Mouse (Mus musculus) embryo, embryonic 10 days (tissue): Measurements from ENCODE around the gene Gdpd3.
A peak's percentile ranks its signal among the peaks of the same experiment; 100 is the strongest.
"Not testable (repeated sequence)": the region's sequence is repeated elsewhere in the genome, so short reads cannot be mapped to it uniquely, and the experiment has no call there.

Experiments
- DNase-seq: peaks from one replicate; pipeline ENCODE4 v3.0.0-alpha.2; 2015; ENCODE audit warnings: low spot score

The Gdpd3 gene

DNA sequence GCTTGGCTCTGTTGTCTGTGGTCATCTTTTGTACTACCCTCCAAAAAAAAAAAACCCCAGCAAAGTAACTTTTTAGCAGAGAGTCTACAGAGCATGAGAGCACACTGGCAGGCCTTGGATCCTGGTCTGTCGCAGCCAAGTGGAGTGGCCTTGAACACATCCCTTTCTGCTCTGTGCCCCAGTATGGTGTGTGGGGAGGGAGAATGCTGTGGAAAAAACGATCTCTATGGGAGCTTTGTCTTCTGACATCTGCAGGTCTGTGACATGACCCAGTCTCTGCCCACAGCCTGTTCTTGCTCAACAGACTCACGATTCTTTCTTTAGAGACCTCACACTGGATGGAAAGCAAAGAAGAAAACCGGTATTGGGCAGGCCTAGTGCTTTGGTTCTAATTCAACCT is 5.2 kb upstream of the Gdpd3 start:
- no peak for DNase-seq

DNA sequence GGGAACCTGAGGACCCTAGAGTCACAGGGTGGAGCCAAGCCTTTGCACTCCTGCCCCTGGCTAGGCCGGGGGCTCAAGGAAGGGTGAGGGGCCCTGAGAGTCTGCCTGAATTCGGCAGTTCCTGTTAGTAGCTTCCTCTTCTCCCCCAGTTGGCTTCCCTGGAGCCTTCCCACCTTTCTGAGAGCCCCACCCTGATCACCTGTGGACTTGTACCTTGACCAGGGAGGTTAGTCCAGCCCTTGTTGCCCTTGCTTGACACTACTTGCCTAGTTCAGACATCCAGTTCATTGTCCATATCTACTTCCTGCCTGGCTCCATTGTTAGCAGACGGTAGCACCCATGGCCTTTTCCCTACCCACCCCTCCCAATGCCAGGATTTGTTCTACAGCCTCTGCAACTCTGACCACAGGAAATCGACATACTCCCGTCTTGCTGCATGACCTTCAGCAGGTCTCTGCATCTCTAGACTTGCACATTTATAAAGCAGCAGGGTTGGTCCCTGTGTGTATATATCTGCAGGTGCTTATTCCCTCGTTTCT is 4.5 kb upstream of the Gdpd3 start:
- DNase-seq, result no peak

GRCm38 (mm10) chr7:126762471-126763008 is 3.6 kb upstream of the Gdpd3 start:
- DNase-seq, result peak; percentile 3

DNA sequence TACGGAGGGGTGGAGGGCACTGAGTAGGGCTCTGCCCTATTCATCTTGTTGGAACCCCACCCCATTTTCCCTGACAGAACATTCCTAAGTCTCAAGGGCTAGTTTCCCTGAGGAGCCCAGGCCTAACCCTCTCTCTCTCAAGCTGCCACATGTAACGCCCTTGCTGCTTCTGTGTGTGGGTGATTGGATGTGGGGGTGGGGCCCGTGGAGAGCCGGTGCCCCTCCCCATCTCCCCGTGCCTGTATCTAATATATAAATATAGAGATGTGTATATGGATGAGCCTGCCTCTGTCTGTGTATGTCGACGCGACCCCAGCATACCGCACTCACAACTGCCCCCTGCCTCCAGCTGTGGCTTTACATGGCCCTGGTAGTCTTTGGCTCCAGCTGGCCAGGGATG is 594 bp upstream of the Gdpd3 start:
- DNase-seq, result no peak

- no peak for DNase-seq
These were observed 867 bp downstream of the Gdpd3 start for GRCm38 (mm10) chr7:126767001-126767400.

- no peak for DNase-seq
These were observed 4.7 kb downstream of the Gdpd3 start for GRCm38 (mm10) chr7:126770784-126771183.

- DNase-seq, result no peak
These were observed 7.2 kb downstream of the Gdpd3 start for GRCm38 (mm10) chr7:126773351-126773750.

- no peak for DNase-seq
These were observed 8.3 kb downstream of the Gdpd3 start for GRCm38 (mm10) chr7:126774463-126774862.

- no peak for DNase-seq
These were observed 9.2 kb downstream of the Gdpd3 start for GRCm38 (mm10) chr7:126775185-126775977.

- DNase-seq, result no peak
These were observed 9.8 kb downstream of the Gdpd3 start for GRCm38 (mm10) chr7:126775978-126776234.

- DNase-seq, result peak; percentile 94
These were observed 10.5 kb downstream of the Gdpd3 start, which contains the start of gene Ypel3 for GRCm38 (mm10) chr7:126776598-126777057. Gene Ypel3, plus strand, starts transcription at chr7:126776955.

GRCm38 (mm10) chr7:126777476-126777875 is 11.3 kb downstream of the Gdpd3 start:
- no peak for DNase-seq

- no peak for DNase-seq
These were observed 12.0 kb downstream of the Gdpd3 start for GRCm38 (mm10) chr7:126778147-126778546.

- not testable (repeated sequence) for DNase-seq
These were observed 13.0 kb downstream of the Gdpd3 start for GRCm38 (mm10) chr7:126779101-126779500.

GRCm38 (mm10) chr7:126779983-126780970 is 14.1 kb downstream of the Gdpd3 start:
- peak; percentile 95 for DNase-seq

- DNase-seq, result no peak
These were observed 15.0 kb downstream of the Gdpd3 start, which contains the start of gene Tbx6 for GRCm38 (mm10) chr7:126780971-126781635. Gene Tbx6, plus strand, starts transcription at chr7:126781483.

DNA sequence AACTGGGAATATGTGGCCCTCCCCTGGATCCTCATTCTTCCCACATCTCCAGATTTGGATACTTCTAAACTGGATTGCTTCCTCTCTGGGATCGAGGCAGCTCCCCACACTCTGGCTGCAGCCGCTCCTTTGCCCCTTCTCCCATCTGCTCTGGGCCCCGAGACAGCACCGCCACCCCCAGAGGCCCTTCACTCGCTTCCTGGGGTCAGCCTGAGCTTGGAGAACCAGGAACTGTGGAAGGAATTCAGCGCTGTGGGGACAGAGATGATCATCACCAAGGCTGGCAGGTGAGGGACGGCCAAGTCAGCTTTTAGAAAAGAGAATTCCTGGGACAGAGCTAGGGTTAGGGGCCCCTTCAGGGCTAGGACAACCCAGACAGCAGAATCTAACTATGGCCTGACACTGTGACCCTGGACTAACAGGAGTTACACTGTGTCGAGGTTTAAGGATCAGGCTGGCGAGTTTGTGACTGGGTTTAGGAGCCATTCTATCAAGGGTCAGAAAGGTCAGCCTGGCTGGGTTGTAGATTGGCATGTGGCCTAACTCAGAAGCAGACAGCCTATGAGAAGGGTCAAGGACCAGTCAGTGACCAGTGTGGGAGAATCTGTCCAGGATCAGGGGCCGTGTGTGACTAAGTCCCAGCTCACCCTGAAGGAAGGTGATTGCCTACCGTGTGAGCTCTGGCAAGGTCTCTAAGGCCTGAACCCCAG is 15.7 kb downstream of the Gdpd3 start:
- DNase-seq, result no peak

GRCm38 (mm10) chr7:126782693-126783092 is 16.6 kb downstream of the Gdpd3 start:
- no peak for DNase-seq

DNA sequence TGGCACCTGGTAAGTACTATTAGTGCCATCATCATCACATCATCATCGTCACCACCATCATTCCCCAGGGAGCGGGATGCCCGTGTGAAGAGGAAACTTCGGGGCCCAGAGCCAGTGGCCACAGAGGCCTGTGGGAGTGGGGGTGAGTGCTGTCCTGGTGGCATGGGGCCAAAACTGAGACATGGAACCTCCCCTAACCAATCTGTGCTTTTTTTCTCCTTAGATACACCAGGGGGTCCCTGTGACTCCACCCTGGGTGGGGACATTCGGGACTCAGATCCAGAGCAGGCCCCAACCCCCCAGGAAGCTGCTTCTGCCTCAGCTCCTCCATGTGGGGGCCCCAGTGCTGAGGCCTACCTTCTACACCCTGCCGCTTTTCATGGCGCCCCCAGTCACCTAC is 18.3 kb downstream of the Gdpd3 start:
- no peak for DNase-seq

- no peak for DNase-seq
These were observed 18.9 kb downstream of the Gdpd3 start for GRCm38 (mm10) chr7:126785056-126785455.

GRCm38 (mm10) chr7:126786142-126786541 is 20.0 kb downstream of the Gdpd3 start:
- no peak for DNase-seq
